Comparison of ENCODE assay signal across 11 mouse cellular contexts in genomic region chr11:5033136-5033535, GRCm38 (mm10). TPM values are rescaled to one million over a fixed set of nuclear protein-coding genes. Genes with fewer than 3 reads are reported as not detected.
DNase-seq lines count a peak whose midpoint lies in the region; ATAC-seq lines count a peak whose summit lies in the region.
"Had no signal": no experiment of that assay in that cellular context is flagged by ENCODE, and none has a peak within 500 bp of the region (broad histone marks: within the 10 kb centered on the region; RNA-seq: fewer than 3 reads in every experiment).

No protein-coding gene starts in this region.

- no peaks in the 10 kb centered on the region for H3K9me3 ChIP-seq in neural tube, embryonic 15.5 days (replicated peaks)
- H3K9me3 ChIP-seq in forebrain, embryonic 16.5 days (ENCODE audit: control insufficient read depth, low read length) = no peaks in the 10 kb centered on the region
- H3K9me3 ChIP-seq: intestine, embryonic 15.5 days; neural tube, embryonic 12.5 days had no signal

- no peaks in the 10 kb centered on the region for H3K27me3 ChIP-seq in neural tube, embryonic 15.5 days (replicated peaks)
- H3K27me3 ChIP-seq in forebrain, embryonic 16.5 days (replicated peaks; ENCODE audit: control insufficient read depth, insufficient read depth, low read length) = no peaks in the 10 kb centered on the region
- H3K27me3 ChIP-seq: intestine, embryonic 15.5 days; neural tube, embryonic 12.5 days had no signal

- intact Hi-C loops in heart, postnatal 10 days (cut with DNase I) = no loop called here

- no peak overlapping the region for H3K4me2 ChIP-seq in neural tube, embryonic 15.5 days
- H3K4me2 ChIP-seq in forebrain, embryonic 16.5 days (ENCODE audit: low read length) = no peak overlapping the region
- H3K4me2 ChIP-seq: intestine, embryonic 15.5 days; neural tube, embryonic 12.5 days had no signal

- no peak overlapping the region for H3K27ac ChIP-seq in neural tube, embryonic 15.5 days (replicated peaks)
- no peak overlapping the region for H3K27ac ChIP-seq in forebrain, embryonic 16.5 days (ENCODE audit: low read length)
- H3K27ac ChIP-seq: intestine, embryonic 15.5 days; neural tube, embryonic 12.5 days had no signal

- WGBS in neural tube, embryonic 15.5 days = 89% methylated on average over 3 of the region's 3 CpGs
- WGBS in forebrain, embryonic 16.5 days = 79% methylated on average over 3 of the region's 3 CpGs

- H3K4me1 ChIP-seq in neural tube, embryonic 15.5 days = no peaks in the 10 kb centered on the region
- no peaks in the 10 kb centered on the region; the same call in 1 of the 2 replicates for H3K4me1 ChIP-seq in forebrain, embryonic 16.5 days (replicated peaks; ENCODE audit: control insufficient read depth, insufficient read depth, low read length)
- H3K4me1 ChIP-seq: intestine, embryonic 15.5 days; neural tube, embryonic 12.5 days had no signal

- ATAC-seq in cerebellum, adult (ENCODE audit: insufficient number of reproducible peaks, low FRiP score, low TSS enrichment) = no peak
- ATAC-seq in neural tube, embryonic 15.5 days (ENCODE audit: low FRiP score) = no peak
- no peak for ATAC-seq in forebrain, embryonic 16.5 days
- ATAC-seq: intestine, embryonic 15.5 days had no signal

- no peak overlapping the region for H3K9ac ChIP-seq in neural tube, embryonic 15.5 days (replicated peaks)
- H3K9ac ChIP-seq in forebrain, embryonic 16.5 days (replicated peaks; ENCODE audit: low read depth, low read length) = no peak overlapping the region
- H3K9ac ChIP-seq: intestine, embryonic 15.5 days; neural tube, embryonic 12.5 days had no signal

- peaks cover 96% of the 10 kb centered on the region for H3K36me3 ChIP-seq in neural tube, embryonic 15.5 days
- H3K36me3 ChIP-seq in forebrain, embryonic 16.5 days (ENCODE audit: control insufficient read depth, insufficient read depth) = peaks cover 38% of the 10 kb centered on the region

- DNase-seq in cerebellum, adult 11 months = peak; percentile 65
- peak; percentile 67 for DNase-seq in ovary, postnatal 36 days (ENCODE audit: low spot score)
- DNase-seq in ovary, postnatal 14 days (ENCODE audit: low spot score) = no peak
- peak; percentile 78 to 86 for DNase-seq in heart, postnatal 10 days
- DNase-seq in yolk sac, embryonic 10.5 days (ENCODE audit: low spot score) = no peak
- DNase-seq: lung, postnatal 10 days had no signal

- no peak overlapping the region for H3K4me3 ChIP-seq in neural tube, embryonic 15.5 days (replicated peaks)
- H3K4me3 ChIP-seq in forebrain, embryonic 16.5 days (replicated peaks; ENCODE audit: low read length) = no peak overlapping the region
- H3K4me3 ChIP-seq: intestine, embryonic 15.5 days; neural tube, embryonic 12.5 days had no signal

RNA-seq across cellular contexts. Expression of gene Rasl10a, which starts 24.8 kb away (rescaled TPM):
- total RNA-seq in heart, postnatal 10 days (2021) = 1 to 10 TPM in 1 of 2 experiments, under 1 TPM in 1; 0.69 to 1.9 TPM
- polyA plus RNA-seq in neural tube, embryonic 15.5 days (2015; fragmentation: Nextera tagmentation; extraction: Ambion mirVana) = 2.8 and 2.9 TPM in 2 replicates
- polyA plus RNA-seq in forebrain, embryonic 16.5 days (2015; fragmentation: Nextera tagmentation; extraction: Ambion mirVana) = 0.45 and 0.76 TPM in 2 replicates

RNA-seq across cellular contexts. Expression of gene Gas2l1, which starts 32.0 kb away (rescaled TPM):
- total RNA-seq in heart, postnatal 10 days (2021) = 10 to 100 TPM; 20.9 to 21.6 TPM
- 25.9 and 26.0 TPM in 2 replicates for polyA plus RNA-seq in neural tube, embryonic 15.5 days (2015; fragmentation: Nextera tagmentation; extraction: Ambion mirVana)
- 17.2 and 18.4 TPM in 2 replicates for polyA plus RNA-seq in forebrain, embryonic 16.5 days (2015; fragmentation: Nextera tagmentation; extraction: Ambion mirVana)

RNA-seq across cellular contexts. Expression of gene Ap1b1, which starts 46.5 kb away (rescaled TPM):
- 10 to 100 TPM; 46.8 to 50.9 TPM for total RNA-seq in heart, postnatal 10 days (2021)
- 93.8 and 94.4 TPM in 2 replicates for polyA plus RNA-seq in neural tube, embryonic 15.5 days (2015; fragmentation: Nextera tagmentation; extraction: Ambion mirVana)
- 90.6 and 92.1 TPM in 2 replicates for polyA plus RNA-seq in forebrain, embryonic 16.5 days (2015; fragmentation: Nextera tagmentation; extraction: Ambion mirVana)

Comparison
In these comparisons a context has a peak if more than half of its experiments do, and no peak if none do; other contexts are left out.
1. DNase-seq: peak in cerebellum, adult 11 months (single experiment), ovary, postnatal 36 days (single experiment) and heart, postnatal 10 days (2 of 2); none in ovary, postnatal 14 days (single experiment) and yolk sac, embryonic 10.5 days (single experiment).